Mouse (Mus musculus): ENCODE measurements around the gene Ifrd2.
"Not testable (repeated sequence)": the region's sequence is repeated elsewhere in the genome, so short reads cannot be mapped to it uniquely, and the experiment has no call there.

Gene Ifrd2

GRCm38 (mm10) chr9:107551890-107552355 is 35.5 kb upstream of the Ifrd2 start:
- no peak for DNase-seq (ENCODE audit: low spot score)

GRCm38 (mm10) chr9:107552690-107553393 is 34.6 kb upstream of the Ifrd2 start:
- DNase-seq (ENCODE audit: low spot score): no peak

GRCm38 (mm10) chr9:107553541-107554318 is 33.7 kb upstream of the Ifrd2 start:
- DNase-seq (ENCODE audit: low spot score): no peak

- DNase-seq (ENCODE audit: low spot score): peak; percentile 99
Observed at GRCm38 (mm10) chr9:107554319-107554825, 33.1 kb upstream of the Ifrd2 start.

GRCm38 (mm10) chr9:107555031-107555457 is 32.4 kb upstream of the Ifrd2 start:
- DNase-seq (ENCODE audit: low spot score): peak; percentile 60

GRCm38 (mm10) chr9:107555701-107556100 is 31.7 kb upstream of the Ifrd2 start:
- no peak for DNase-seq (ENCODE audit: low spot score)

GRCm38 (mm10) chr9:107556346-107556745 is 31.1 kb upstream of the Ifrd2 start:
- no peak for DNase-seq (ENCODE audit: low spot score)

- peak; percentile 93 for DNase-seq (ENCODE audit: low spot score)
Observed at GRCm38 (mm10) chr9:107563029-107563581, 24.3 kb upstream of the Ifrd2 start, which contains the start of gene Tusc2. Tusc2 (plus strand) TSS chr9:107563255.

GRCm38 (mm10) chr9:107565556-107565955 is 21.9 kb upstream of the Ifrd2 start:
- DNase-seq (ENCODE audit: low spot score): not testable (repeated sequence)

- DNase-seq (ENCODE audit: low spot score): peak; percentile 84
Observed at GRCm38 (mm10) chr9:107566041-107566709, 21.3 kb upstream of the Ifrd2 start.

GRCm38 (mm10) chr9:107566855-107567254 is 20.6 kb upstream of the Ifrd2 start:
- DNase-seq (ENCODE audit: low spot score): no peak

- no peak for DNase-seq (ENCODE audit: low spot score)
Observed at GRCm38 (mm10) chr9:107567702-107568319, 19.6 kb upstream of the Ifrd2 start, which contains the start of gene Hyal2. Hyal2 (plus strand) TSS chr9:107567945.

- DNase-seq (ENCODE audit: low spot score): peak; percentile 91
Observed at GRCm38 (mm10) chr9:107568331-107569261, 18.8 kb upstream of the Ifrd2 start.

GRCm38 (mm10) chr9:107569270-107569669 is 18.2 kb upstream of the Ifrd2 start:
- DNase-seq (ENCODE audit: low spot score): no peak

- no peak for DNase-seq (ENCODE audit: low spot score)
Observed at GRCm38 (mm10) chr9:107570016-107570415, 17.4 kb upstream of the Ifrd2 start.

- DNase-seq (ENCODE audit: low spot score): no peak
Observed at GRCm38 (mm10) chr9:107570845-107571244, 16.6 kb upstream of the Ifrd2 start.

GRCm38 (mm10) chr9:107571534-107572326 is 15.7 kb upstream of the Ifrd2 start:
- no peak for DNase-seq (ENCODE audit: low spot score)

GRCm38 (mm10) chr9:107572327-107572662 is 15.1 kb upstream of the Ifrd2 start:
- no peak for DNase-seq (ENCODE audit: low spot score)

- not testable (repeated sequence) for DNase-seq (ENCODE audit: low spot score)
Observed at GRCm38 (mm10) chr9:107573774-107574173, 13.7 kb upstream of the Ifrd2 start.

All from retina, embryonic 14.5 days (tissue).